Mouse (Mus musculus) brain, embryonic 14.5 days (tissue): ENCODE results near the gene Stub1.

Experiments used
- CTCF ChIP-seq: fragments of 200-500 bp; IDR thresholded peaks from 2 replicates; pipeline ENCODE4 v1.5.1; 2012; ENCODE audit warnings: inconsistent platforms, mild to moderate bottlenecking, moderate library complexity, borderline replicate concordance; ENCODE audit not compliant: insufficient read depth, insufficient read length; ENCODE audit errors: extremely low read depth
- POLR2A ChIP-seq: fragments of 200-500 bp; IDR thresholded peaks from 2 replicates; pipeline ENCODE4 v1.6.1; 2012; ENCODE audit warnings: mild to moderate bottlenecking, inconsistent platforms, borderline replicate concordance; ENCODE audit not compliant: poor library complexity, insufficient read depth, insufficient read length, severe bottlenecking; ENCODE audit errors: extremely low read depth

DNA sequence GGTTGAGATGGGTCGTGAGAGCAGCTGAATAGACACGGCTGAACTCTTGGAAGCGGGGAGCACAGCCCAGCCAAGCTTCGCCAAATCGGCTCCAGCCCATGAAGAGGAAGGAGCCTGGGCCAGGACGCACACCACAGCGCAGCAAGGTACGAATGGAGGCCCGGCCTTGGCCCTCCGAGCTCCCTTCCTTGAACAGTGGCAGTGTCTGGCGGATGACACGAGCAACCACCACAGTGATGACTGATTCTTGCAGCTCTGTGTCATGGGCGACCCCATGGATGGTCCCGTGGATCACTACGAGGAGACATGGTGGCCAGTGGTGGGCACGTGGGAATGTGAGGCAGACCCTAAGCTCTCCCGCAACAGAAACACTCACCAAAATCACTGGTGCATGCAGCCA, 38.2 kb downstream of the Stub1 start:
- TF ChIP-seq CTCF (no peak), POLR2A (no peak)
